Mouse (Mus musculus) myocyte (in vitro differentiated cells): ENCODE measurements around the gene Ccdc183.

Source experiments
- E2F4 ChIP-seq: IDR thresholded peaks from one replicate; pipeline ENCODE4 v1.6.1; 2011; ENCODE audit warnings: mild to moderate bottlenecking, control low read depth, moderate library complexity; ENCODE audit not compliant: insufficient read depth
- MAX ChIP-seq: IDR thresholded peaks from one replicate; pipeline ENCODE4 v1.6.1; 2011; ENCODE audit warnings: low read depth, mild to moderate bottlenecking, control low read depth
- POLR2A ChIP-seq: IDR thresholded peaks from one replicate; pipeline ENCODE4 v1.6.1; 2011; ENCODE audit warnings: low read depth, mild to moderate bottlenecking, control low read depth, moderate library complexity; ENCODE audit not compliant: insufficient read length
- POLR2AphosphoS2 ChIP-seq: IDR thresholded peaks from one replicate; pipeline ENCODE4 v1.6.1; 2011; ENCODE audit warnings: low read depth, control low read depth; ENCODE audit not compliant: insufficient read length
- USF1 ChIP-seq: IDR thresholded peaks from one replicate; pipeline ENCODE4 v1.6.1; 2011; ENCODE audit warnings: low read depth, mild to moderate bottlenecking, control low read depth, moderate library complexity

- TF ChIP-seq POLR2A (no peak), USF1 (no peak), MAX (no peak), E2F4 (no peak), POLR2AphosphoS2 (no peak)
Observed at GRCm38 (mm10) chr2:25664125-25664524, 46.6 kb upstream of the Ccdc183 start.
